Mouse (Mus musculus) adrenal gland, adult 2 months (tissue): ENCODE results near the gene Ncor1. TPM values are rescaled to one million over a fixed set of nuclear protein-coding genes. Genes with fewer than 3 reads are reported as not detected.
"Not testable (repeated sequence)": the region's sequence is repeated elsewhere in the genome, so short reads cannot be mapped to it uniquely, and the experiment has no call there.

Experiments
- DNase-seq: peaks from one replicate; pipeline ENCODE4 v3.0.0; 2021
- polyA plus RNA-seq: library from polyadenylated mRNA; depleted of rRNA; stranded (reverse); fragments of >200 nt; gene quantifications from 2 replicates; pipeline ENCODE4 v1.2.3, GENCODE M21; 2012
- total RNA-seq, 2 experiments: library from RNA; stranded (reverse); gene quantifications; 2 replicates each; pipeline ENCODE4 v1.2.3; 2021

Gene Ncor1
- total and polyA plus RNA-seq, 3 experiments: 59.5 to 268 (median 167) TPM

- DNase-seq: no peak
Measured at GRCm38 (mm10) chr11:62458780-62459179, 439 bp upstream of the Ncor1 start.

GRCm38 (mm10) chr11:62457891-62458270 lies 460 bp downstream of the Ncor1 start:
- no peak for DNase-seq

- peak; percentile 96 for DNase-seq
Measured at GRCm38 (mm10) chr11:62457241-62457890, 975 bp downstream of the Ncor1 start.

- DNase-seq: peak; percentile 78
Measured at GRCm38 (mm10) chr11:62456483-62457172, 1.7 kb downstream of the Ncor1 start.

- DNase-seq: no peak
Measured at GRCm38 (mm10) chr11:62456021-62456482, 2.3 kb downstream of the Ncor1 start.

GRCm38 (mm10) chr11:62455193-62455592 lies 3.1 kb downstream of the Ncor1 start:
- DNase-seq: no peak

- peak; percentile 56 for DNase-seq
Measured at GRCm38 (mm10) chr11:62448971-62449370, 9.4 kb downstream of the Ncor1 start.

- DNase-seq: no peak
Measured at GRCm38 (mm10) chr11:62445799-62446198, 12.5 kb downstream of the Ncor1 start.

- no peak for DNase-seq
Measured at GRCm38 (mm10) chr11:62440670-62441315, 17.5 kb downstream of the Ncor1 start.

- no peak for DNase-seq
Measured at GRCm38 (mm10) chr11:62432211-62432610, 26.1 kb downstream of the Ncor1 start.

- no peak for DNase-seq
Measured at GRCm38 (mm10) chr11:62427105-62427504, 31.2 kb downstream of the Ncor1 start.

- no peak for DNase-seq
Measured at GRCm38 (mm10) chr11:62426266-62426665, 32.1 kb downstream of the Ncor1 start.

- DNase-seq: no peak
Measured at GRCm38 (mm10) chr11:62424525-62424924, 33.8 kb downstream of the Ncor1 start.

GRCm38 (mm10) chr11:62415026-62415425 lies 43.3 kb downstream of the Ncor1 start:
- DNase-seq: no peak

- DNase-seq: no peak
Measured at GRCm38 (mm10) chr11:62409611-62410010, 48.7 kb downstream of the Ncor1 start.

GRCm38 (mm10) chr11:62408848-62409247 lies 49.5 kb downstream of the Ncor1 start:
- DNase-seq: no peak

- peak; percentile 33 for DNase-seq
Measured at GRCm38 (mm10) chr11:62396405-62396804, 61.9 kb downstream of the Ncor1 start.

- DNase-seq: no peak
Measured at GRCm38 (mm10) chr11:62388331-62388679, 70.0 kb downstream of the Ncor1 start.

GRCm38 (mm10) chr11:62387608-62388330 lies 70.6 kb downstream of the Ncor1 start:
- no peak for DNase-seq

GRCm38 (mm10) chr11:62377202-62377851 lies 81.0 kb downstream of the Ncor1 start:
- DNase-seq: not testable (repeated sequence)

GRCm38 (mm10) chr11:62371776-62372175 lies 86.6 kb downstream of the Ncor1 start:
- DNase-seq: no peak

- no peak for DNase-seq
Measured at GRCm38 (mm10) chr11:62369924-62370323, 88.4 kb downstream of the Ncor1 start.
